Mouse (Mus musculus) heart, embryonic 11.5 days (tissue): Measurements from ENCODE around the gene Slc9a1. TPM values are rescaled to one million over a fixed set of nuclear protein-coding genes. Genes with fewer than 3 reads are reported as not detected.

ENCODE experiments used
- ATAC-seq: fragments of 200-750 bp; cut with Nextera tagmentation; replicated peaks from 2 replicates; pipeline ENCODE4 v1.8.0; 2017; ENCODE audit warnings: moderate library complexity; ENCODE audit not compliant: insufficient number of reproducible peaks, low FRiP score, low TSS enrichment
- H3K27ac ChIP-seq: fragments of 300-500 bp; sonication (generic); 2 replicates; pipeline ENCODE4 v1.5.1; 2014; ENCODE audit warnings: mild to moderate bottlenecking, low read depth, low read length
- H3K27me3 ChIP-seq: fragments of 300-500 bp; sonication (generic); 2 replicates; pipeline ENCODE4 v1.6.1; 2014; ENCODE audit warnings: mild to moderate bottlenecking, low read length, mixed read lengths; ENCODE audit not compliant: control insufficient read depth, insufficient read depth
- H3K36me3 ChIP-seq: fragments of 300-500 bp; sonication (generic); 2 replicates; pipeline ENCODE4 v1.6.1; 2014; ENCODE audit warnings: mild to moderate bottlenecking, low read length, moderate library complexity, mixed read lengths; ENCODE audit not compliant: control insufficient read depth, insufficient read depth
- H3K4me1 ChIP-seq: fragments of 300-500 bp; sonication (generic); 2 replicates; pipeline ENCODE4 v1.6.1; 2014; ENCODE audit warnings: low read length; ENCODE audit not compliant: control insufficient read depth, insufficient read depth
- H3K4me2 ChIP-seq: fragments of 300-500 bp; sonication (generic); 2 replicates; pipeline ENCODE4 v1.6.1; 2014; ENCODE audit warnings: mild to moderate bottlenecking, moderate library complexity
- H3K4me3 ChIP-seq: fragments of 300-500 bp; sonication (generic); 2 replicates; pipeline ENCODE4 v1.5.1; 2014; ENCODE audit warnings: low read depth, low read length
- H3K9ac ChIP-seq: fragments of 300-500 bp; sonication (generic); 2 replicates; pipeline ENCODE4 v1.6.1; 2014; ENCODE audit warnings: mild to moderate bottlenecking, low read depth, low read length, moderate library complexity
- H3K9me3 ChIP-seq: fragments of 300-500 bp; sonication (generic); replicated peaks from 2 replicates; pipeline ENCODE4 v1.6.1; 2016; ENCODE audit warnings: low read length; ENCODE audit not compliant: control insufficient read depth
- WGBS: fragments of 180-500 bp; shearing (Covaris S2); extraction: QIAGEN DNeasy Blood & Tissue Kit; methylation state at CpG from one replicate; pipeline ENCODE4 v1.1.7; 2014; ENCODE audit not compliant: insufficient replicate concordance; 5-methylcytosine and 5-hydroxymethylcytosine counted together
- polyA plus RNA-seq: library from polyadenylated mRNA; unstranded; fragments of >200 nt; fragmentation: Nextera tagmentation; extraction: Ambion mirVana; gene quantifications from 2 replicates; pipeline ENCODE4 v1.2.1, GENCODE M21; 2014

Slc9a1 gene
- polyA plus RNA-seq, 1 experiment from 2014 or later: 4.8 TPM

- no peak for ATAC-seq
- no peaks in the 10 kb centered on the region for H3K36me3 ChIP-seq
- no peak overlapping the region for H3K27ac ChIP-seq
- H3K4me2 ChIP-seq: no peak overlapping the region
- no peaks in the 10 kb centered on the region for H3K27me3 ChIP-seq
- no peak overlapping the region for H3K4me3 ChIP-seq
- WGBS: 88% methylated on average over 9 of the region's 9 CpGs
- peaks cover 55% of the 10 kb centered on the region for H3K4me1 ChIP-seq
- H3K9ac ChIP-seq: no peak overlapping the region
- no peaks in the 10 kb centered on the region for H3K9me3 ChIP-seq
Observed at GRCm38 (mm10) chr4:133403611-133404228, 34.2 kb downstream of the Slc9a1 start.

- Histone ChIP-seq H3K4me3 (no peak overlapping the region), H3K9me3 (no peaks in the 10 kb centered on the region), H3K27ac (no peak overlapping the region), H3K9ac (no peak overlapping the region), H3K4me1 (peaks cover 50% of the 10 kb centered on the region), H3K4me2 (no peak overlapping the region), H3K27me3 (no peaks in the 10 kb centered on the region), H3K36me3 (no peaks in the 10 kb centered on the region)
- no peak for ATAC-seq
- 81% methylated on average over 5 of the region's 5 CpGs for WGBS
Observed at GRCm38 (mm10) chr4:133404256-133404655, 34.8 kb downstream of the Slc9a1 start.

GRCm38 (mm10) chr4:133406313-133407056 is 37.0 kb downstream of the Slc9a1 start:
- Histone ChIP-seq H3K27ac (peak overlapping the region; percentile 64), H3K4me2 (no peak overlapping the region), H3K27me3 (no peaks in the 10 kb centered on the region), H3K4me3 (no peak overlapping the region), H3K9ac (0 out of 2 replicates have a peak overlapping the region, but pooled peaks have one; percentile 16), H3K9me3 (no peaks in the 10 kb centered on the region), H3K36me3 (no peaks in the 10 kb centered on the region), H3K4me1 (peaks cover 38% of the 10 kb centered on the region)
- 0 out of 2 replicates have a peak, but pooled peaks have one; percentile 23 for ATAC-seq
- WGBS: 40% methylated on average over 8 of the region's 8 CpGs

- peaks cover 31% of the 10 kb centered on the region for H3K4me1 ChIP-seq
- ATAC-seq: no peak
- peak overlapping the region; percentile 64 for H3K27ac ChIP-seq
- 0 out of 2 replicates have a peak, but pooled peaks cover 2% of the 10 kb centered on the region for H3K36me3 ChIP-seq
- WGBS: 60% methylated on average over 6 of the region's 6 CpGs
- no peak overlapping the region for H3K4me3 ChIP-seq
- no peaks in the 10 kb centered on the region for H3K27me3 ChIP-seq
- H3K9me3 ChIP-seq: no peaks in the 10 kb centered on the region
- H3K4me2 ChIP-seq: no peak overlapping the region
- H3K9ac ChIP-seq: peak overlapping the region; percentile 23
Observed at GRCm38 (mm10) chr4:133407114-133407787, 37.7 kb downstream of the Slc9a1 start.

GRCm38 (mm10) chr4:133408006-133408405 is 38.5 kb downstream of the Slc9a1 start:
- Histone ChIP-seq H3K36me3 (0 out of 2 replicates have a peak, but pooled peaks cover 2% of the 10 kb centered on the region), H3K27ac (peak overlapping the region; percentile 64), H3K9ac (peak overlapping the region; percentile 23), H3K9me3 (no peaks in the 10 kb centered on the region), H3K4me1 (peaks cover 28% of the 10 kb centered on the region), H3K4me2 (no peak overlapping the region), H3K27me3 (no peaks in the 10 kb centered on the region), H3K4me3 (no peak overlapping the region)
- no peak for ATAC-seq
- WGBS: 46% methylated on average over 7 of the region's 7 CpGs

GRCm38 (mm10) chr4:133410994-133411393 is 41.5 kb downstream of the Slc9a1 start:
- Histone ChIP-seq H3K27ac (no peak overlapping the region), H3K9me3 (no peaks in the 10 kb centered on the region), H3K4me2 (no peak overlapping the region), H3K27me3 (no peaks in the 10 kb centered on the region), H3K9ac (no peak overlapping the region), H3K4me3 (no peak overlapping the region), H3K36me3 (peaks cover 2% of the 10 kb centered on the region; the same call in 1 of the 2 replicates), H3K4me1 (peaks cover 23% of the 10 kb centered on the region)
- ATAC-seq: no peak
- 85% methylated on average over 14 of the region's 14 CpGs for WGBS

GRCm38 (mm10) chr4:133412096-133412495 is 42.6 kb downstream of the Slc9a1 start:
- Histone ChIP-seq H3K27me3 (no peaks in the 10 kb centered on the region), H3K36me3 (peaks cover 2% of the 10 kb centered on the region; the same call in 1 of the 2 replicates), H3K4me3 (no peak overlapping the region), H3K4me2 (no peak overlapping the region), H3K9me3 (no peaks in the 10 kb centered on the region), H3K27ac (no peak overlapping the region), H3K4me1 (peaks cover 12% of the 10 kb centered on the region), H3K9ac (no peak overlapping the region)
- WGBS: 88% methylated on average over 14 of the region's 14 CpGs
- no peak for ATAC-seq

GRCm38 (mm10) chr4:133412575-133413540 is 43.4 kb downstream of the Slc9a1 start:
- Histone ChIP-seq H3K9ac (no peak overlapping the region), H3K4me2 (no peak overlapping the region), H3K9me3 (no peaks in the 10 kb centered on the region), H3K27ac (no peak overlapping the region), H3K27me3 (no peaks in the 10 kb centered on the region), H3K4me3 (no peak overlapping the region), H3K36me3 (peaks cover 2% of the 10 kb centered on the region; the same call in 1 of the 2 replicates), H3K4me1 (peaks cover 4% of the 10 kb centered on the region)
- ATAC-seq: no peak
- WGBS: 76% methylated on average over 16 of the region's 16 CpGs
